Mouse (Mus musculus) megakaryocyte, embryonic 14.5 days (primary cell): ENCODE measurements around the gene Aqr.

ENCODE experiments used
- FLI1 ChIP-seq: IDR thresholded peaks from 2 replicates; pipeline ENCODE4 v1.6.1; 2012; ENCODE audit warnings: low read length, inconsistent platforms, mixed read lengths
- GATA1 ChIP-seq: IDR thresholded peaks from 3 replicates; pipeline ENCODE4 v1.6.1; 2012; ENCODE audit warnings: mixed read lengths, low read length, inconsistent platforms, borderline replicate concordance

DNA sequence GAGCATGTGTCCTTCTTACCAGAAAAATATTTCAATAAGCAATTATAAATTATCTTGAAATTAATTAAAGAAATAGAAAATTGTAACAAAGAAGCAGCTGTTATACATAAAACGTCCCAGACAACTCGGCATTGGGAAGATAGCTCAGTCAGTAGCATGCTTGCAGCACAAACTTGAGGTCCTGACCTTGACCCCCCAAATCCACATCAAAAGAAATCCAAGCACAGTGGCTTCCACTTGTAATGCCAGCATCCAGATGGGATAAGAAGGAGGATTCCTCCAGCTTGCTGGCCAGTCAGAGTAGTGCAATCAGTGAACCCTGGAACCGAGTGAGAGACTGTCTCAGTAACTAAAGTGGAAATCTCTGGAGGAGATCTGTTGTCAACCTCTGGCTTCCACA lies 120.6 kb downstream of the Aqr start:
- no peak for TF ChIP-seq GATA1
- no peak for TF ChIP-seq FLI1
